Mouse (Mus musculus) adrenal gland, postnatal 25 days (tissue): ENCODE data around the gene Gjb4. TPM values are rescaled to one million over a fixed set of nuclear protein-coding genes. Genes with fewer than 3 reads are reported as not detected.

ENCODE experiments used
- DNase-seq: peaks from one replicate; pipeline ENCODE4 v3.0.0; 2021; ENCODE audit warnings: mixed read lengths
- long read RNA-seq: library from polyadenylated mRNA; stranded (forward); transcript quantifications from one replicate; pipeline ENCODE4 v2.0.0, GENCODE M21; 2021
- total RNA-seq: library from RNA; stranded (reverse); gene quantifications from 2 replicates; pipeline ENCODE4 v1.2.3, GENCODE M21; 2021

Gjb4 gene
- not detected in 2 replicates for total RNA-seq
- long read RNA-seq: 0 reads

DNA sequence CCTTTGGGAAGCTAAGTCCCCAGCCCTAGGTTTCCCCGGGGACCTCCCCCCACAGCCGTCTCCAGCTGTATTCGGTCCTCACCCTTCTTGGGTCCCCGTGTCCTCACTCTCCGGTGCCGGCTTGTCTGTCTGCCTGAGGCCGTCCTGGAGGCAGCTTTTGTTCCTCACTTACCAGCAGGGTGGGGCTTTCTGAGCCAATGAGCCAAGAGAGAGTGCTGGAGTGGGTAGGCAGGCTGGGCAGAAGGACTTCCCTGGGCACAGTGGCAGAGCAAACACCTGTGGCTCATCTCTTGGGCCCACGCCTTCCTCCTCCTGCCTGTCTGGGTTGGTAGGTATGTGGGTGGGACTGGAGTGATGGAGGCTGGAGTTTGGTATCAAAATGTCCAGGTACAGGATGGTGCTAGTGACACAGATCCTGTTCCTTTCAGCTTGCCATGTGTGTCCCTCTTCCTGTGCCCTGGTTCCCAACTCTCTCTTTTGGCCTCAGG is at the start of gene Gjb4:
Gjb4 (minus strand) TSS at position 131 of the 488 bp plus-strand sequence.
- DNase-seq: no peak

GRCm38 (mm10) chr4:127402614-127403013 is 48.7 kb upstream of the Gjb4 start:
- DNase-seq: no peak

DNA sequence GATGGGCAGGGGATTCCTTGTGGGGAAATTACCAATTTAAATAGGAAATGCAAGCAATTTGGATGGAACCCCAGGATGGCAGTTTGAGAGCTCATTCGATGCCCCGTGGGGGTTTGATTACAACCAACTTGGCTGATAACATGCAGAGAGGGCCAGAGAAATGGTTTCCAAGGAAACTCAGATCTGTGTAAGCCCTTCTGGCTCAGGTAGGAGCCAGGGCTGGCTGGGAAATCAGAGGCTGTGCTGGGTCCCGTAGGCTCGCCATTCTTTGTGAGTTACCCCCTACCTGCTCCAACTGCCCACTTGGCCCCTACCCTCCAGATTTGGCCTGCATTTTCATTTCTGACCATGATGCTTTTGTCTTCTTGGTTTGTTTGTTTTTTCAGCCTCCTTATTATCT is 48.3 kb upstream of the Gjb4 start:
- DNase-seq: no peak

GRCm38 (mm10) chr4:127400165-127401145 is 46.6 kb upstream of the Gjb4 start:
- DNase-seq: peak; percentile 32

DNA sequence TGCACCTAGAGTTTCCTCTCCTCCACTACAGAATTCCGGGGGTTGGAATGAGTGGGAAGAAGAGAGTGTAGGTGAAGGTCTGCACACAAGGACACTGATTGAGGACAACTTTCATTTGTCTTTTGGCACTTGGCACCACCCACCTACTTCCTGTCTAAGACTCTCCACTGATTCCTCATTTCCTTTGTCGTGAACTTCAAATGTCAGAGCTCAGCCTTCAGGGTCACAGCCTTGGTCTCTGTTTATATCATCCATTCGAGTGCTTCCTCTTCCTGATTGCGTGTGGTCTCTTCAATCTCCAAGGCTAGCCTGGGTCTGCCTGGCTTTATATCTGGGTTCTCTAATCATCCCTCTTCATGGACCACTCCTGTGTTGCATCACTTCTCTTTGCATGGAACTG is 41.7 kb upstream of the Gjb4 start:
- no peak for DNase-seq

GRCm38 (mm10) chr4:127389645-127390044 is 35.8 kb upstream of the Gjb4 start:
- DNase-seq: no peak

DNA sequence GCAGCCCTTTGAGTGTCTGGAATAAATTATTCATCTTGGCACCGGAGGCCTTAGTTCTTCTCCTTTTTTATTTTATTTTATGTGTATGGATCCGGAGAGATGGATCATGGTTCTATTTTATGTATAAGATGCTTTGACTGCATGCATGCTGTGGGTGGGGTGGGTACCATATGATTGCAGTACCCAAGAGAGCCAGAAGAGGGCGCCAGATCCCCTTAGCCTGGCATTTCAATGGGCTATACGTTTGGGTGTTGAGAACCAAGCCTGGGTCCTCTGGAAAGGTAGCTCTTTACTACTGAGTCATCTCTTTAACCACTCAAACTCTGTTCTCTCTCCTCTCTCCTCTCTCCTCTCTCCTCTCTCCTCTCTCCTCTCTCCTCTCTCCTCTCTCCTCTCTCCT is 23.5 kb upstream of the Gjb4 start:
- DNase-seq: peak; percentile 26

- no peak for DNase-seq
Observed at GRCm38 (mm10) chr4:127375541-127376177, 21.8 kb upstream of the Gjb4 start.

DNA sequence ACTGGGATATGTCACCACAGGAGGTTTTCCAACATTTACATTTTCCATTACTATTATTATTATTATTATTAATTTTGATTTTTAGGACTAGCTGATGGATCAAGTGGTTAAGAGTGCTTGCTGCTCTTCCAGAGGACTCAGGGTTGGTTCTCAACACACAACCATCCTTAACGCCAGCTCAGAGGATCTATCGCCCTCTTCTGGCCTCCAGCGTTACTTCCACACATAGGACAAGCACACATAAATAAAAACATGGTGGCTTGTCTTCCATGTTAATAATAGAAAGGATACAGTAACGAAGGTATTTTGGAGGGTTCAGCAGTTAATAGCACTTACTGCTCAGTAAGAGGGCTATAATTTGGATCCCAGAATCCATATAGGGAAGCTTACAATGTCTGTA is 20.8 kb upstream of the Gjb4 start:
- DNase-seq: no peak

- DNase-seq: peak; percentile 72
Observed at GRCm38 (mm10) chr4:127373491-127373890, 19.6 kb upstream of the Gjb4 start.

DNA sequence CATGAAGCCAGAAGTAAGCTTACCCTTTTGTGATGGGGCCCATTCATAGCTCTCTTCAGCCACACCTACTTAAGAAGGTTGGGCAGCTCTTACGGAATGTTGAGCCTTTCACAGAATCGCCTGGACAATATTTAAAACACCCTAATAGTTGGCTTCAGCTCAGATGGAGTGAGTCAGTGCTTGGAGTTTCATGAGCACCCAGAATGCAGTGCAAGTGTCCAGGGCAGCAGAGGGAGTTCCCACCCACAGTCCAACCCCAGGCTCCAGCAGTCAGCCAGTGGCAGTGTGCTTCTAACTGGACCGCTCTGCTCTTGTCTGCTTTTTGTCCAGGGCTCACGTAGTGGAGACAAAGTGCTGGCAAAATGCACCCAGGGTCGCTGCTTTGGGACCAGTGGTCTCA is 17.7 kb upstream of the Gjb4 start:
- peak; percentile 34 for DNase-seq

DNA sequence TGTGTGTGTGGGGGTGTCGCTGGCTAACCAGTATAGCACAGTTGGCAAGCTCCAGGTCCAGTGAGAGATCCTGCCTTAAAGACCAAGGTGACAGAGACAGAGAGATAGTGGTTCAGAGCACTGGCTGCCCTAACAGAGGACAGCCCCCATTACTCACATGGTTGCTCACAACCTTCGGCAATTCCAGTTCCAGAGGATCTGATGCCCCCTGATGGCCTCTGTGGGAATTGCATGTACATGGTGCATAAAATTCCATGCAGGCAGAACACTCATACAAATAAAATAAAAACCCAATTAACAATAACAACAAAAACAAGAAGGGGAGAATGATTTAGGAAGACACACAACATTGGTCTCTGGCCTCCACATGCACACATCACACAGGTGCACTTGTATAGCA is 16.6 kb upstream of the Gjb4 start:
- DNase-seq: no peak

- peak; percentile 76 for DNase-seq
Observed at GRCm38 (mm10) chr4:127368379-127368973, 14.6 kb upstream of the Gjb4 start.

GRCm38 (mm10) chr4:127365834-127366233 is 12.0 kb upstream of the Gjb4 start:
- DNase-seq: no peak

- DNase-seq: no peak
Observed at GRCm38 (mm10) chr4:127365433-127365832, 11.6 kb upstream of the Gjb4 start.

- DNase-seq: no peak
Observed at GRCm38 (mm10) chr4:127364431-127364830, 10.6 kb upstream of the Gjb4 start.

- no peak for DNase-seq
Observed at GRCm38 (mm10) chr4:127363331-127363730, 9.4 kb upstream of the Gjb4 start.

- DNase-seq: no peak
Observed at GRCm38 (mm10) chr4:127362520-127362919, 8.6 kb upstream of the Gjb4 start.

GRCm38 (mm10) chr4:127358018-127358417 is 4.1 kb upstream of the Gjb4 start, which contains the start of gene Gjb5:
Gjb5 (minus strand) TSS chr4:127358181.
- no peak for DNase-seq

DNA sequence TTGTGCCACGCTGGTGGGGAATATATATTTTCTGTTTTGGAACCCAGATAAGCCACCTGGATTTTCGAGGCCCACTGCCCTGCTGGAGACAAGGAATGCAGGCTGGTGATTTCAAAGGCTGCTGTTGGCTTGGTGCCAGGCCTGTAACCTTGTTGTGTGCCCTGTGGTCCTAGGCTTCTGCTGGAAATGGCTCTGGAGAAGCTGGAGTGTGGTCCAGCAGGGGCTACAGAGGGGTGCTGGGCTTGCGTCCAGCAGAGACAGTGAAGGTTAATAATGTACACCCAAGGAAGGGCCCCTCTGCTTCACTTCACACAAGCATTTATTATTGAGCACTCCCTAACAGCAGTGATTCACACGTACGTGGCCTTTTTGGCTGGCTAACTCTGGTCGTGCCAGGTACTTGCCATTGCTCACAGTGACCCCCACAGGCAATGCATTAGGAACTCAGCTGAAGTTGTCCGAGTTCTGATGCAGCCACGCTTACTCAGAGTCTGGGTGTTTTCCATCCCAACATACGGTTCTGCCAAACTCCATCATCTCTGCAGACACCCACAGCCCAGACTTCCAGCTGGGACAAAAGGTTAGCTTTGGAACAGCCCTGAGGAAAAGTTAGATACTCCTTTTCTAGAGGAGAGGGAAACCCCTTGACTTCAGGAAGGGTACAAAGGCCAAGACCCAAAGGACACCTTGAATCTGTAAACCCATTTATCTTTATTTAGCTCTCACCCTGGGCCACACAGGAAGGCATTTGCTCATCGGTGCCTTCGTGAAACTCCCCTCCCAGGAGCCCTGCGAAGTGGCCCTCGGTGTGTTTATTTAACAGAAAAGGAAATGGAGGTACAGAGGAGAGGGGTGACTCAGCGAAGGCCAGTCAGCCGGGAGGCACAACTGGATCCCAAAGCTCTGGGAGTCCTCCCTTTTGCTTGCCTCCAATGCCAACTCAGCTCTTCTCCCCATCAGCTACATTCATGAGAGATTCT is 915 bp upstream of the Gjb4 start:
- DNase-seq: peak; percentile 60

DNA sequence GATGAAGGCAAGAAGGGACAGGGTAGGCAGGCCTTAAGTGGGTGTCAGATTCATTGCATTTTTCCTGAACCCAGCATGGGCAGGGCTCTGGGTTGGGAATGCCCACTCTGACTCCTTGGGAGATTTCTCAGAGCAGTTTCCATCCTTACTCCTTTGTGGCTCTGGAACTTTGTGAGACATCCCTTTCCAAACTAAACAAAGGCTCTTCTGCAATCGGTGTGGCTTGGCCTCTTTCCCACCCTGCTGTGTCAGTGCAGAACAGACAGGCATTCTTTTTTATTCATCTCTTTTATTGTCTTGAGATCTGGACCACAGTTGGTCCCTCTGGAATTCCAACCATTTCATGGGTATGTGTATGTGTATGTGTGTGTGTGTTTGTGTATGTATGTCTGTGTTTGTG is 1.3 kb downstream of the Gjb4 start:
- DNase-seq: no peak
